Mouse (Mus musculus) neural tube, embryonic 11.5 days (tissue): ENCODE measurements around the gene Cnnm4. TPM values are rescaled to one million over a fixed set of nuclear protein-coding genes. Genes with fewer than 3 reads are reported as not detected.

Experiments used
- ATAC-seq: fragments of 200-750 bp; cut with Nextera tagmentation; 2 replicates; pipeline ENCODE4 v1.8.0; 2017; ENCODE audit warnings: moderate number of reproducible peaks, mild to moderate bottlenecking, moderate TSS enrichment, moderate library complexity; ENCODE audit not compliant: insufficient read depth, low FRiP score, low TSS enrichment
- DNase-seq: peaks from one replicate; pipeline ENCODE4 v3.0.0-alpha.2; 2015; ENCODE audit warnings: low spot score
- H3K27ac ChIP-seq: fragments of 300-500 bp; sonication (generic); 2 replicates; pipeline ENCODE4 v1.5.1; 2014; ENCODE audit warnings: low read depth, mild to moderate bottlenecking, low read length
- H3K27me3 ChIP-seq: fragments of 300-500 bp; sonication (generic); 2 replicates; pipeline ENCODE4 v1.6.1; 2014; ENCODE audit warnings: mild to moderate bottlenecking, low read length, mixed read lengths; ENCODE audit not compliant: control insufficient read depth, insufficient read depth
- H3K36me3 ChIP-seq: fragments of 300-500 bp; sonication (generic); 2 replicates; pipeline ENCODE4 v1.6.1; 2014; ENCODE audit warnings: mild to moderate bottlenecking, low read length, moderate library complexity, mixed read lengths; ENCODE audit not compliant: control insufficient read depth, insufficient read depth
- H3K4me1 ChIP-seq: fragments of 300-500 bp; sonication (generic); 2 replicates; pipeline ENCODE4 v1.6.1; 2014; ENCODE audit warnings: low read length, mixed read lengths; ENCODE audit not compliant: control insufficient read depth, insufficient read depth
- H3K4me2 ChIP-seq: fragments of 300-500 bp; sonication (generic); 2 replicates; pipeline ENCODE4 v1.6.1; 2014; ENCODE audit warnings: low read depth, mild to moderate bottlenecking, moderate library complexity
- H3K4me3 ChIP-seq: fragments of 300-500 bp; sonication (generic); 2 replicates; pipeline ENCODE4 v1.5.1; 2014; ENCODE audit warnings: low read depth, low read length
- H3K9ac ChIP-seq: fragments of 300-500 bp; sonication (generic); 2 replicates; pipeline ENCODE4 v1.6.1; 2014; ENCODE audit warnings: mild to moderate bottlenecking, low read length
- H3K9me3 ChIP-seq: fragments of 300-500 bp; sonication (generic); 2 replicates; pipeline ENCODE4 v1.6.1; 2016; ENCODE audit warnings: low read length; ENCODE audit not compliant: control insufficient read depth
- WGBS: fragments of 180-500 bp; shearing (Covaris S2); extraction: QIAGEN DNeasy Blood & Tissue Kit; methylation state at CpG from one replicate; pipeline ENCODE4 v1.1.7; 2014; 5-methylcytosine and 5-hydroxymethylcytosine counted together
- polyA plus RNA-seq: library from polyadenylated mRNA; unstranded; fragments of >200 nt; fragmentation: Nextera tagmentation; extraction: Ambion mirVana; gene quantifications from 2 replicates; pipeline ENCODE4 v1.2.1, GENCODE M21; 2014

Cnnm4 gene
- polyA plus RNA-seq = 12.4 and 14.0 TPM in 2 replicates

DNA sequence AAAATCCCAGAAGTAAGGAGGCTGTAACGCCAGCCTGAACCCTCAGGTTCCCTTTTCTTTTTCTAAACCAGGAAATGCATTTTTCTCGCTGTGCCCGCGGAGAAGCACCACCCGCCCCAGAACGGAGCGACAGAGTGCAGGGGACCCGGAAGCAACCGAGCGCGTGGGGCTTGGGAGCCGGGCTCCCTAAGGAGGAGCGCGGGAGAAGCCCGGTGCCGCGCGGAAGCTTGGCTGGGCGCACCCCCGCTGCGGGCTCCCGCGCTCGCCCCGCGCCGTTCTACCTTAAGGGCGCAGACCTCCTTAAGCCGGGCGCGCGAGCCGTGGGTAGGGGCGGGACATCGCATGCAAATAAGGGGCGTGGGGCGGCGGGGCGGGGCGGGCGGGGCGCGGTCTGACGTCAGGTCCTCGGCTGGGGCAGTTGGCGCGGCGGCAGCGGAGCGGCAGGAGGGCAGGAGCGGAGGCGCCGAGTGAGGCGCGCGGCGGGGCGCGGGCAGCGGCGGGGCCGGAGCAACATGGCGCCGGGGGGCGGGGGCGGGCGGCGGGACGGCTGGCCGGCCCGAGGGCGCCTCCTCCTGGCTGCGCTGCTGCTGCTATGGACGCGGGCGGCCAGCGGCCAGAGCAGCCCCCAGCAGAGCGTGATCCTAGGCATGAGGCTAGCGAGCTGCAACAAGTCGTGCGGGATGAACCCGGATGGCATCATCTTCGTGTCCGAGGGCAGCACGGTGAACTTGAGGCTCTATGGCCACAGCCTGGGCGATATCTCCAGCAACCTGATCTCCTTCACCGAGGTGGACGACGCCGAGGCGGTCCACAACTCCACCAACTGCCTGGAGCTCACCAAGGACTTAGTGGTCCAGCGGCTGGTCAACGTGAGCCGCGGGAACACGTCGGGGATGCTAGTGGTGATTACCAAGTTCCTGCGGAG, at the start of gene Cnnm4:
TSS of gene Cnnm4 (plus strand) at position 440 of the 925 bp plus-strand sequence.
- H3K9me3 ChIP-seq = no peaks in the 10 kb centered on the region
- ATAC-seq (peak; percentile 88), DNase-seq (peak; percentile 90)
- H3K27me3 ChIP-seq = no peaks in the 10 kb centered on the region
- H3K4me1 ChIP-seq = peaks cover 26% of the 10 kb centered on the region
- WGBS = under 1% methylated on average over 57 of the region's 98 CpGs
- H3K4me3 ChIP-seq = peak within 1 kb of the TSS; percentile 51
- H3K9ac ChIP-seq = peak within 1 kb of the TSS; percentile 58
- peak within 1 kb of the TSS; percentile 64 for H3K4me2 ChIP-seq
- H3K36me3 ChIP-seq = no peaks in the 10 kb centered on the region
- peak within 1 kb of the TSS; percentile 31; the same call in 1 of the 2 replicates for H3K27ac ChIP-seq

DNA sequence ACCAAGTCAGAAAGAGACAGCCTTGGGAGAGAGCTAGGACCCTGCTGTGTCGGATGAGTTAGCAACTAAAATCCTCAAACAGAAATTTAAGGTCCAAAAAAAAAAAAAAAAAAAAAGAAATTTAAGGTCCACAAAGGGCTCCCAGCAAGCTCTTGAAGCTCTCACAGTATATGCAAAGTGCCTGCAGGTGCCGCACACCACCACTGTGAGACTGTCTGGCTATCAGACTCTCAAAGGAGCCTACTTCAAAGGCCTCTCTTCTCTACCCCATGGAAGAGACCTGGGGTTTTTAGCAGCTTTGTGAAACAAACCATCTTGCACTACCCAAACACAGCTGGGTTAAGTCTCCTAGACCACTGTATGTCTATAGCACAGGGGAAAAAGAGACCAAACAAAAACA, 41.9 kb upstream of the Cnnm4 start:
- H3K9me3 ChIP-seq = no peaks in the 10 kb centered on the region
- 92% methylated on average over 2 of the region's 2 CpGs for WGBS
- H3K9ac ChIP-seq = no peak overlapping the region
- no peak overlapping the region for H3K4me3 ChIP-seq
- DNase-seq = no peak
- H3K4me1 ChIP-seq = no peaks in the 10 kb centered on the region
- H3K36me3 ChIP-seq = peaks cover 25% of the 10 kb centered on the region
- H3K27ac ChIP-seq = no peak overlapping the region
- no peaks in the 10 kb centered on the region for H3K27me3 ChIP-seq
- ATAC-seq = no peak
- H3K4me2 ChIP-seq = no peak overlapping the region

DNA sequence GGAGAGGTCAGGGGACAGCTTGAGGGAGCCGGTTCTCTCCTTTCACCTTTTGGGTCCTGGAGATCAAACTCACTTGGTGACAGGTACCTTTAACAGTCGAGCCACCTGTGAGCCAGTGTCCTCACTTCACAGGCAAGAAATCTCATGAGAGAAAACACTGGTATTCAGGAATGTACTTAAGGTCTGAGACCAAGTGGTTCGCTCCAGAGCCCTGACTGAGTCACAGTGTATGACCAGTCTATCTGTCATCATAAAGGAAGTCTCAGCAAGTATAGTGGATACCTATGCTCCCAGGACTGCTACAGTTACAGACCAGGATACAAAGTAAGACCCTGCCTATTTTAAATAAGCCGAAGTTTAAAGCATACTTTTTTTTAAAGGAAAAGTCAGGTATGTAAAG, 38.4 kb upstream of the Cnnm4 start:
- Histone ChIP-seq H3K4me3 (no peak overlapping the region), H3K9me3 (no peaks in the 10 kb centered on the region), H3K27me3 (no peaks in the 10 kb centered on the region), H3K9ac (no peak overlapping the region), H3K36me3 (peaks cover 25% of the 10 kb centered on the region), H3K4me1 (no peaks in the 10 kb centered on the region), H3K27ac (no peak overlapping the region), H3K4me2 (no peak overlapping the region)
- no peak for ATAC-seq
- DNase-seq = no peak
- 91% methylated on average over 4 of the region's 4 CpGs for WGBS

DNA sequence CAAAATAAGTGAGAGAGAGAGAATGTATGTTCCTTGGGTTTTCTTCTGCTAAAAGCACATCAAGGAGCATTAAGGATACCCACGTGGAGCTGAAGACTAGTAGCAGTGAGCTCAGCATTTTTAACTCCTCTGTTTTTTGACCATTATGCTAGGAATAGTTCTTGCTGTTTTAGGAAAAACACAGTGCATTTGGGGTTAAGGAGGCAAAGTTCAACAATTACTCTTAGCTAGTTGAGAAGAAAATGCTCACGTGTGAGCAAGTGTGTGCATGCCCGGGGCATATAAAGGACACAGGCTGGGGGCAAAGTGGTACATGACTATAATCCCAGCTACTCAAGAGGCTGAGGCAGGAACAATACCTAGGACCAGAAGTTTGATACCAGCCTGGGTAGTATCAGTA, 37.8 kb upstream of the Cnnm4 start:
- no peak overlapping the region for H3K4me3 ChIP-seq
- no peaks in the 10 kb centered on the region for H3K9me3 ChIP-seq
- H3K27ac ChIP-seq = no peak overlapping the region
- no peak overlapping the region for H3K9ac ChIP-seq
- WGBS = 95% methylated on average over 3 of the region's 3 CpGs
- no peak for DNase-seq
- H3K27me3 ChIP-seq = no peaks in the 10 kb centered on the region
- no peak overlapping the region for H3K4me2 ChIP-seq
- peaks cover 25% of the 10 kb centered on the region for H3K36me3 ChIP-seq
- no peak for ATAC-seq
- H3K4me1 ChIP-seq = no peaks in the 10 kb centered on the region

DNA sequence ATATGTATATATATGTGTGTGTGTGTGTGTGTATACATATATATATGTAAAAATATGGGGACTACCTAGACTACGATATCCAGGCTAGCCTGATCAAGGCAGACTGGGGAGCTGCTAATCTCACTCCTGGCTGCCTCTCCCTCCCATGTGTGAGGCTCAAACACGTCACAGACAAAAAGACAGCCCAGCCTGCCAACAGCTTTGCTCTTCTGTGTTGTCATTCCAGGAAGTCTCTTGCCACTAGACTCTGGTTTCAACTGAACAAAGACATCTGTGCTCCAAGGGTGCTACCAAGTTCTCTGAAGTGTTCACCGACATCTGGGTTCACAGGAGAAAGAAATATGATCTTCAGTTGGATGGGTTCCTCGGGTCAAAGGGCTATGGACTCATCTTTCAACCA, 36.3 kb upstream of the Cnnm4 start:
- H3K4me2 ChIP-seq = no peak overlapping the region
- no peak overlapping the region for H3K9ac ChIP-seq
- H3K36me3 ChIP-seq = peaks cover 23% of the 10 kb centered on the region
- no peaks in the 10 kb centered on the region for H3K9me3 ChIP-seq
- DNase-seq = no peak
- H3K4me1 ChIP-seq = no peaks in the 10 kb centered on the region
- no peak overlapping the region for H3K27ac ChIP-seq
- no peaks in the 10 kb centered on the region for H3K27me3 ChIP-seq
- H3K4me3 ChIP-seq = no peak overlapping the region
- 67% methylated on average over 4 of the region's 4 CpGs for WGBS
- no peak for ATAC-seq

DNA sequence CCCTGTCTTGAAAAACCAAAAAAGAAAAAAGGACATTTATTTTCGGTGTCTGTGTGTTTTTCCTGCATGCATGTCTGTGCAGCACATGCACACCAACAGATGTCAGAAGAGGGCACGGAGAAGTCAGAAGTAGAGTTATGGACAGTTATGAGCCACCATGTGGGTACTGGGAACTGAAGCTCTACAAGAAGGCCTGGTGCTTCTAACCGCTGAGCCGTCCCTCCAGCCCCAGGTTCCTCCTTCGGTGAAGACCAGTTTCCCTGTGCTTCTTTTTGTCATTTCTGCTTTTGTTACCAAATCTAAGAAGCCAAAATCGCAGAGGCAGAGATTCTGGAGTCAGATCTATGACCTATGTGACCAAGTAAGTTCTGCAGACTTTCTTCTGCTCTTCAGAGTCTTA, 34.9 kb upstream of the Cnnm4 start:
- H3K4me3 ChIP-seq = no peak overlapping the region
- ATAC-seq = no peak
- no peak overlapping the region for H3K4me2 ChIP-seq
- WGBS = 95% methylated on average over 6 of the region's 6 CpGs
- H3K27me3 ChIP-seq = no peaks in the 10 kb centered on the region
- H3K9ac ChIP-seq = no peak overlapping the region
- peaks cover 23% of the 10 kb centered on the region for H3K36me3 ChIP-seq
- H3K27ac ChIP-seq = no peak overlapping the region
- no peaks in the 10 kb centered on the region for H3K9me3 ChIP-seq
- no peak for DNase-seq
- no peaks in the 10 kb centered on the region for H3K4me1 ChIP-seq

DNA sequence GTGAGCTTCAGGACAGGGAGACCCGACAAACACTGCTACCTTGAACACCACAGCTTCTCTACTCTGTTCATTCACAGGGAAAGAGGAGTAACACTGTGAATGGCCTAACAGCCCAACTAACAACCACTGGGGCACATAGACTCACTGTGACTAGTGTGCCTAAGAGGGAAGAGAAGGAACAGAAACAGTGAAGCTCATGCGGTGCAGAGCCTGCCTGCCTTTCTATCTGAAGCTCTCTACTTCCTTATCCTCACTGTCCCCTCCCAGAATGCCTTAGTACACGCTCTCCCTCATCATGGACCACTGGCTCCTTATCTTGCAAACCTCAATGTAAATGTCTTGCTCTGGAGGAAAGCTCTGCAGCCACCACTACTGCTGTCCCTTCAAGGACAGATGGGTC, 34.2 kb upstream of the Cnnm4 start:
- Histone ChIP-seq H3K4me3 (no peak overlapping the region), H3K4me2 (no peak overlapping the region), H3K27me3 (no peaks in the 10 kb centered on the region), H3K36me3 (peaks cover 20% of the 10 kb centered on the region), H3K4me1 (no peaks in the 10 kb centered on the region), H3K9me3 (no peaks in the 10 kb centered on the region), H3K27ac (no peak overlapping the region), H3K9ac (no peak overlapping the region)
- WGBS = 98% methylated on average over 3 of the region's 3 CpGs
- DNase-seq = no peak
- ATAC-seq = no peak

DNA sequence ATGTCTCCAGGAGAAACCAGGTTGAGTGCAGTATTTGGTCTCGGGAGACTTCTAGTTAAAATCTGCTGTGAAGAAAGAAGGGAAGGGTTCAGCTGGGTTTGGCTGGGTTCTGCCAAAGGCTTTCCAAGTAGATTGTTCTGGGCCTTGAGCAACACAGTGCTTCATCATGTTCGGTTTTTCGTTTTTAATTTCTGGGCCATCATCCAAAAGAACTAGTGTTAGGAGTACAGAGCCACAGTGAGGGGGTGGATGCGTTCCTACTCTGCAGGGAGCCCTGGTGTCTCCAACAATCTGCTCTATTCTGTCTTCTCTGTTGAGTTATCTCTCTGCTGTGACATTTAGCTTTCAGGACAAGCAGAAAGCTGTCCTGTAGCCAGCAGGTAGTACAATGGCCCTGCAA, 30.3 kb upstream of the Cnnm4 start:
- H3K4me1 ChIP-seq = no peaks in the 10 kb centered on the region
- DNase-seq = no peak
- H3K4me3 ChIP-seq = no peak overlapping the region
- peaks cover 15% of the 10 kb centered on the region for H3K36me3 ChIP-seq
- H3K4me2 ChIP-seq = no peak overlapping the region
- no peaks in the 10 kb centered on the region for H3K27me3 ChIP-seq
- no peak overlapping the region for H3K27ac ChIP-seq
- WGBS = 95% methylated on average over 4 of the region's 4 CpGs
- no peak overlapping the region for H3K9ac ChIP-seq
- no peaks in the 10 kb centered on the region for H3K9me3 ChIP-seq
- no peak for ATAC-seq
